Mouse (Mus musculus) embryonic facial prominence, embryonic 15.5 days (tissue): ENCODE data around the gene Trub1. TPM values are rescaled to one million over a fixed set of nuclear protein-coding genes. Genes with fewer than 3 reads are reported as not detected.
A peak's percentile ranks its signal among the peaks of the same experiment; 100 is the strongest.

Experiments
- ATAC-seq: fragments of 200-750 bp; cut with Nextera tagmentation; 2 replicates; pipeline ENCODE4 v1.8.0; 2017; ENCODE audit warnings: low read depth, moderate TSS enrichment; ENCODE audit not compliant: insufficient number of reproducible peaks, low FRiP score, low TSS enrichment
- H3K27ac ChIP-seq: fragments of 300-500 bp; sonication (generic); replicated peaks from 2 replicates; pipeline ENCODE4 v1.5.1; 2015; ENCODE audit warnings: mild to moderate bottlenecking, inconsistent platforms
- H3K27me3 ChIP-seq: fragments of 300-500 bp; sonication (generic); 2 replicates; pipeline ENCODE4 v1.6.1; 2015; ENCODE audit warnings: inconsistent platforms
- H3K36me3 ChIP-seq: fragments of 300-500 bp; sonication (generic); 2 replicates; pipeline ENCODE4 v1.6.1; 2015; ENCODE audit warnings: mild to moderate bottlenecking, inconsistent platforms
- H3K4me1 ChIP-seq: fragments of 300-500 bp; sonication (generic); 2 replicates; pipeline ENCODE4 v1.6.1; 2015; ENCODE audit warnings: inconsistent platforms
- H3K4me2 ChIP-seq: fragments of 300-500 bp; sonication (generic); replicated peaks from 2 replicates; pipeline ENCODE4 v1.6.1; 2015; ENCODE audit warnings: mild to moderate bottlenecking, inconsistent platforms
- H3K4me3 ChIP-seq: fragments of 300-500 bp; sonication (generic); replicated peaks from 2 replicates; pipeline ENCODE4 v1.5.1; 2015; ENCODE audit warnings: mild to moderate bottlenecking, inconsistent platforms
- H3K9ac ChIP-seq: fragments of 300-500 bp; sonication (generic); 2 replicates; pipeline ENCODE4 v1.6.1; 2015; ENCODE audit warnings: inconsistent platforms
- H3K9me3 ChIP-seq: fragments of 300-500 bp; sonication (generic); replicated peaks from 2 replicates; pipeline ENCODE4 v1.6.1; 2016; ENCODE audit warnings: inconsistent platforms
- WGBS: fragments of 180-500 bp; shearing (Covaris S2); methylation state at CpG from one replicate; pipeline ENCODE4 v1.1.7; 2015; 5-methylcytosine and 5-hydroxymethylcytosine counted together
- polyA plus RNA-seq: library from polyadenylated mRNA; unstranded; fragments of >200 nt; fragmentation: Nextera tagmentation; extraction: Ambion mirVana; gene quantifications from 2 replicates; pipeline ENCODE4 v1.2.1, GENCODE M21; 2015

Gene Trub1
- polyA plus RNA-seq, 1 experiment from 2014 or later = 24.1 TPM

GRCm38 (mm10) chr19:57473301-57473700 is 20.6 kb downstream of the Trub1 start:
- Histone ChIP-seq H3K4me3 (no peak overlapping the region), H3K36me3 (0 out of 2 replicates have a peak, but pooled peaks cover 22% of the 10 kb centered on the region), H3K9ac (no peak overlapping the region), H3K27me3 (no peaks in the 10 kb centered on the region), H3K27ac (no peak overlapping the region), H3K9me3 (no peaks in the 10 kb centered on the region), H3K4me1 (0 out of 2 replicates have a peak, but pooled peaks cover 6% of the 10 kb centered on the region), H3K4me2 (no peak overlapping the region)
- 0 out of 2 replicates have a peak, but pooled peaks have one; percentile 26 for ATAC-seq
- 73% methylated on average over 16 of the region's 16 CpGs for WGBS

- no peak overlapping the region for H3K9ac ChIP-seq
- H3K27me3 ChIP-seq = no peaks in the 10 kb centered on the region
- H3K4me1 ChIP-seq = 0 out of 2 replicates have a peak, but pooled peaks cover 6% of the 10 kb centered on the region
- 0 out of 2 replicates have a peak, but pooled peaks cover 8% of the 10 kb centered on the region for H3K36me3 ChIP-seq
- 78% methylated on average over 4 of the region's 4 CpGs for WGBS
- H3K4me3 ChIP-seq = no peak overlapping the region
- ATAC-seq = no peak
- H3K9me3 ChIP-seq = no peaks in the 10 kb centered on the region
- no peak overlapping the region for H3K4me2 ChIP-seq
- H3K27ac ChIP-seq = no peak overlapping the region
These were observed 22.6 kb downstream of the Trub1 start for GRCm38 (mm10) chr19:57475298-57475697.

DNA sequence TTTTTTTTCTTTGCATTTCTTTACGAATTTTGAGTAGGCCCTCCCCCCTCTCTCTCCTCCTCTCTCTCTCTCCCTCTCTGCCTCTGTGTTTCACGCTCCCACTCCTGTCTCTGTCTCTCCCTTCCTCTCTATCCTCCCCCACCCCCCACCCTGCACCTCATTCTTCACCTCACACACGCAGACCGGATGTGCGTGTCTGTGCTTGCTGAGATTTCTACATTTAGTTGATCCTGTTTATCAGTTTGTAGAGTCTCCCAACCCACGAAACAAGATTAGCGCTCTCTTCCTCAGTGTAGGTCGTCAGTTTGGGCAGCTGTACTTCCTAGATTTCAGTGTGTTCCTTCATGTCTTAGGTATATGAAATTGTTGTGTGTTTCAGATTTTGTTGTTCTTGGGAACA is 24.6 kb downstream of the Trub1 start:
- Histone ChIP-seq H3K4me3 (no peak overlapping the region), H3K9ac (no peak overlapping the region), H3K4me1 (no peaks in the 10 kb centered on the region), H3K36me3 (0 out of 2 replicates have a peak, but pooled peaks cover 3% of the 10 kb centered on the region), H3K4me2 (no peak overlapping the region), H3K9me3 (no peaks in the 10 kb centered on the region), H3K27me3 (no peaks in the 10 kb centered on the region), H3K27ac (no peak overlapping the region)
- no peak for ATAC-seq
- WGBS = 53% methylated on average over 8 of the region's 8 CpGs

GRCm38 (mm10) chr19:57478056-57478455 is 25.3 kb downstream of the Trub1 start:
- Histone ChIP-seq H3K27ac (no peak overlapping the region), H3K4me3 (no peak overlapping the region), H3K27me3 (no peaks in the 10 kb centered on the region), H3K9ac (no peak overlapping the region), H3K4me1 (no peaks in the 10 kb centered on the region), H3K4me2 (no peak overlapping the region), H3K9me3 (no peaks in the 10 kb centered on the region), H3K36me3 (0 out of 2 replicates have a peak, but pooled peaks cover 3% of the 10 kb centered on the region)
- ATAC-seq = no peak
- 75% methylated on average over 11 of the region's 11 CpGs for WGBS

DNA sequence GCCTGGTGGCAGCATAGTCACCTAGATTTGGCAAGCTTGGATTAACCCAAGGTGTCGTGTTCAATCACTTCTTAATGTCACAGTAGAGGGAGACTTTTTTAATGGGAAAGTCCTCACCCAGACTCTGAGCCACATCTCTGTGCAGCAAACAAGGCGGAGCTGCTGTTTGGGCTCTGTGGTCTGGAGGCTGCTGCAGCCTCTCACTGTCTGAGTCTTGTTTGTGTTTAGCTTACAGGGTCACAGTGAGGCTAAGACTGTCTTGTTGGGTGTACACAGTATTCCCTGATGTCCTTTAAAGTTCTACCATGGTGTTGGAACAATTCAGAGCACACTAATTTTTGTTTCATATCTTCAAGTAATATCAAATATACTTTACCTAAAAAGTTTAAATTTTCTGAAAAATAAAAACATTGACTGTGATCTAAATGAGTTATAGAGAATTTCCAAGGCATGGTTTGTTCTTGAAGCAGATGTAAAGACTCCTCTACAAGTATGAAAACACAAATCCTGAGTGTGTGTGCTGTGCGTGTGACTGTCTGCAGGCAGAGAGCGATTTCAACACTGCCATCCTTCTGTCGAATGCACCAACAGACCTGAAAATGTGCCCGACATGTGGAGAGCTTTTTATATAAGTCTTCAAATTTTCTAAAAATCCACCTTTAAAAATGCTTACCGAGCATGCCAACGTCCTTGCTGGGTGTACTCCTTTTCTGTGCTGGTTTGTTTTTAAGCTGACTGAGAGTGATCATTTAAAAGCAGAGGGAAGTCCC is 27.4 kb downstream of the Trub1 start:
- Histone ChIP-seq H3K36me3 (peaks cover 9% of the 10 kb centered on the region; the same call in 1 of the 2 replicates), H3K27ac (no peak overlapping the region), H3K4me1 (no peaks in the 10 kb centered on the region), H3K9me3 (no peaks in the 10 kb centered on the region), H3K4me2 (no peak overlapping the region), H3K4me3 (no peak overlapping the region), H3K27me3 (no peaks in the 10 kb centered on the region), H3K9ac (no peak overlapping the region)
- 66% methylated on average over 8 of the region's 8 CpGs for WGBS
- no peak for ATAC-seq

DNA sequence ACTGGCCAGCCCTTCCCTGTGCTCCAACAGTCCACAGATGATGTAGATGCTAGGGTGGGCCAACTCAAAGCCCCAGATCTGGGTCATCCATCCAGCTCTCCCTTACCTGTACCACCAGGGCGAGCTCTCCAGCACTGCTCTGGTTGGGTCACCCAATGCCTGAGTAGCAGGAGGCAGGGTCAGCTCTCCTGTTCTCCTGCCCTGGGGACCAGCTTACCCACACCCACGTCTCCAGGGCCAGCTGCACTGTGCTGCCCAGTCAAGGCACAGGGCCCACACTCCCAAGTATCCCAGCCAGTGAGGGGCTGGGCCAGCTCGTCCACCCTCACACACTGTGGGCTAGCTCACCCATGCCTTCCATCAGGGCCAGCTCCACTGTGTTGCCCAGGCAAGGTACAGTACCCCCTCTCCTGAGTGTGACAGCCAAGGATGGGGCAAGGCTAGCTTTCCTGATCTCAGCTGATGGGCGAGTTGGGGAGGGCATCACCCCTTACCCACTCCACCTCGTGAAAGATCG is 29.1 kb downstream of the Trub1 start:
- Histone ChIP-seq H3K4me2 (no peak overlapping the region), H3K9me3 (no peaks in the 10 kb centered on the region), H3K9ac (no peak overlapping the region), H3K27ac (no peak overlapping the region), H3K4me1 (0 out of 2 replicates have a peak, but pooled peaks cover 7% of the 10 kb centered on the region), H3K27me3 (no peaks in the 10 kb centered on the region), H3K4me3 (no peak overlapping the region), H3K36me3 (peaks cover 13% of the 10 kb centered on the region; the same call in 1 of the 2 replicates)
- no peak for ATAC-seq
- 90% methylated on average over 6 of the region's 6 CpGs for WGBS

DNA sequence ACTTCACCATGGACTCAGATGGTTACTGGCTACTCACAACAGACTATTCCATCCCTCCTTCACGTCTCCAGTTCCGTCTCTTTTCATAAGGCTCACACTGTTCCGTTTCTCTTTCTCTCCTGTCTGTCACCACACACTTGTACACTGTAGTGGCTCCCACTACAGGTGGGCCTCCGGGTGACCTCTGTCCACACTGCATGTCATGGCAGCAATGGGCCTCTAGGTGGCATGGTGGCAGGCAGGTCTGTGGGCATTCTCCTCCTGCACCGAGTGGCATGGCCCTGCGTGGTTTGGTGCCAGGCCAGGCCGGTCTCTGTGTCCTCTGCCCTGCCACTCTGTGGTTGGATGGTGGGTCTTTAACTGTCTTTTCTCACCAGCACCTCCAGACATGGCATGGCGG is 30.1 kb downstream of the Trub1 start:
- Histone ChIP-seq H3K27ac (no peak overlapping the region), H3K27me3 (no peaks in the 10 kb centered on the region), H3K4me3 (no peak overlapping the region), H3K36me3 (peaks cover 15% of the 10 kb centered on the region; the same call in 1 of the 2 replicates), H3K9me3 (no peaks in the 10 kb centered on the region), H3K4me1 (peaks cover 16% of the 10 kb centered on the region), H3K9ac (no peak overlapping the region), H3K4me2 (no peak overlapping the region)
- no peak for ATAC-seq
- 78% methylated on average over 8 of the region's 8 CpGs for WGBS

GRCm38 (mm10) chr19:57487051-57487658 is 34.4 kb downstream of the Trub1 start:
- Histone ChIP-seq H3K9me3 (no peaks in the 10 kb centered on the region), H3K27ac (peak overlapping the region; percentile 79), H3K36me3 (peaks cover 16% of the 10 kb centered on the region; the same call in 1 of the 2 replicates), H3K9ac (no peak overlapping the region), H3K4me1 (peaks cover 24% of the 10 kb centered on the region), H3K27me3 (no peaks in the 10 kb centered on the region), H3K4me3 (peak overlapping the region; percentile 21; the same call in 1 of the 2 replicates), H3K4me2 (peak overlapping the region; percentile 20; the same call in 1 of the 2 replicates)
- ATAC-seq = no peak
- 42% methylated on average over 13 of the region's 13 CpGs for WGBS

GRCm38 (mm10) chr19:57489527-57489926 is 36.8 kb downstream of the Trub1 start:
- peaks cover 24% of the 10 kb centered on the region for H3K4me1 ChIP-seq
- no peak overlapping the region for H3K4me3 ChIP-seq
- no peak overlapping the region for H3K27ac ChIP-seq
- ATAC-seq = no peak
- H3K27me3 ChIP-seq = no peaks in the 10 kb centered on the region
- H3K9ac ChIP-seq = no peak overlapping the region
- H3K36me3 ChIP-seq = 0 out of 2 replicates have a peak, but pooled peaks cover 12% of the 10 kb centered on the region
- WGBS = 78% methylated on average over 7 of the region's 7 CpGs
- no peak overlapping the region for H3K4me2 ChIP-seq
- H3K9me3 ChIP-seq = no peaks in the 10 kb centered on the region

- no peak overlapping the region for H3K9ac ChIP-seq
These were observed 38.3 kb downstream of the Trub1 start for GRCm38 (mm10) chr19:57491030-57491429.

DNA sequence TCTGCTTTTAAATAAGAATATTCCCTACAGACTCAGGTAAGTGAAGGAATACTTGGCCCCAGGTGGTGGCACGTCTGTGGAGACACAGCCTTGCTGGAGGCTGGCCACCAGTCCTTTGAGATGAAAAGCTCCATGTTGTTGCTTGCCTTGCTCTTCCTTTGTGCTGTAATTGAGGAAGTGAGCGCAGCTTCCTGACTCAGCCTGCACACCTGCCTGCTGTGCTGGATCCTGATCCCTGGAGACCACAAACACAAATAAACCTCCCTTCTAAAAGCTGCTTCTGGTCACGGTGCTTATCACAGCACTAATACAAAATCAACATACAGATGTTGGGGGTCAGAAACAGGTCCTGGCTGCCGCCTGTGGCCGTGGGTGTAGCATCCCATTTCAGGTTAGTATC is 41.3 kb downstream of the Trub1 start:
- H3K4me1 ChIP-seq = peaks cover 15% of the 10 kb centered on the region
- 70% methylated on average over 5 of the region's 5 CpGs for WGBS

More at GRCm38 (mm10) chr19:57491030-57491429, 38.3 kb downstream of the Trub1 start:
- no peaks in the 10 kb centered on the region for H3K9me3 ChIP-seq
- ATAC-seq = 0 out of 2 replicates have a peak, but pooled peaks have one; percentile 29
- H3K27ac ChIP-seq = no peak overlapping the region
- no peaks in the 10 kb centered on the region for H3K27me3 ChIP-seq
- 17% methylated on average over 8 of the region's 8 CpGs for WGBS
- H3K36me3 ChIP-seq = 0 out of 2 replicates have a peak, but pooled peaks cover 4% of the 10 kb centered on the region
- no peak overlapping the region for H3K4me3 ChIP-seq
- no peak overlapping the region for H3K4me2 ChIP-seq
- peaks cover 22% of the 10 kb centered on the region for H3K4me1 ChIP-seq

More for the DNA sequence above, 41.3 kb downstream of the Trub1 start:
- H3K36me3 ChIP-seq = no peaks in the 10 kb centered on the region
- H3K4me3 ChIP-seq = no peak overlapping the region
- H3K9ac ChIP-seq = no peak overlapping the region
- no peak for ATAC-seq
- H3K9me3 ChIP-seq = no peaks in the 10 kb centered on the region
- no peak overlapping the region for H3K4me2 ChIP-seq
- no peaks in the 10 kb centered on the region for H3K27me3 ChIP-seq
- H3K27ac ChIP-seq = no peak overlapping the region
